Mouse (Mus musculus): ENCODE measurements around the gene Rab9b. TPM values are rescaled to one million over a fixed set of nuclear protein-coding genes. Genes with fewer than 3 reads are reported as not detected.

Rab9b gene
- polyA plus RNA-seq, 1 experiment from 2014 or later, result 24.3 TPM

Other genes with a start within 250 kb of the Rab9b start
- 23.2 and 27.7 TPM in 2 replicates for gene Tceal1, start 160.8 kb downstream of the Rab9b start, polyA plus RNA-seq (2015; fragmentation: Nextera tagmentation; extraction: Ambion mirVana)
- gene Morf4l2, start 125.1 kb downstream of the Rab9b start, polyA plus RNA-seq (2015; fragmentation: Nextera tagmentation; extraction: Ambion mirVana), result 541 and 552 TPM in 2 replicates
- not detected in 2 replicates for gene Glra4, start 88.6 kb downstream of the Rab9b start, polyA plus RNA-seq (2015; fragmentation: Nextera tagmentation; extraction: Ambion mirVana)
- 15.4 and 16.3 TPM in 2 replicates for gene Plp1, start 46.1 kb downstream of the Rab9b start, polyA plus RNA-seq (2015; fragmentation: Nextera tagmentation; extraction: Ambion mirVana)
- gene H2bfm, start 58.6 kb upstream of the Rab9b start, polyA plus RNA-seq (2015; fragmentation: Nextera tagmentation; extraction: Ambion mirVana), result not detected in 2 replicates
- gene Tmsb15b2, start 106.7 kb upstream of the Rab9b start, polyA plus RNA-seq (2015; fragmentation: Nextera tagmentation; extraction: Ambion mirVana), result 67.2 and 73.8 TPM in 2 replicates
- gene Tmsb15l, start 108.1 kb upstream of the Rab9b start, polyA plus RNA-seq (2015; fragmentation: Nextera tagmentation; extraction: Ambion mirVana), result 7.4 and 7.7 TPM in 2 replicates
- 29.2 and 29.5 TPM in 2 replicates for gene Tmsb15b1, start 108.1 kb upstream of the Rab9b start, polyA plus RNA-seq (2015; fragmentation: Nextera tagmentation; extraction: Ambion mirVana)
- gene Zcchc18, start 124.4 kb upstream of the Rab9b start, polyA plus RNA-seq (2015; fragmentation: Nextera tagmentation; extraction: Ambion mirVana), result 480 and 547 TPM in 2 replicates
- 13.2 and 14.7 TPM in 2 replicates for gene Slc25a53, start 169.5 kb upstream of the Rab9b start, polyA plus RNA-seq (2015; fragmentation: Nextera tagmentation; extraction: Ambion mirVana)
- 6.9 and 8.2 TPM in 2 replicates for gene Fam199x, start 180.8 kb upstream of the Rab9b start, polyA plus RNA-seq (2015; fragmentation: Nextera tagmentation; extraction: Ambion mirVana)